Mouse (Mus musculus): ENCODE results near the gene Mfap3.

GRCm38 (mm10) chr11:57531300-57531950 is 13.0 kb downstream of the Mfap3 start:
- no peak for TF ChIP-seq CTCF (IDR thresholded peaks at IDR 0.05; ENCODE audit: low read depth)
- no peak for TF ChIP-seq EP300 (IDR thresholded peaks at IDR 0.05; ENCODE audit: low read depth)

Data from liver, embryonic 14.5 days (tissue).